Mouse (Mus musculus) macrophage (primary cell): Measurements from ENCODE around the gene Cdsn. TPM values are rescaled to one million over a fixed set of nuclear protein-coding genes. Genes with fewer than 3 reads are reported as not detected.

Experiments used
- polyA plus RNA-seq: library from polyadenylated mRNA; stranded (reverse); fragments of 250-400 nt; gene quantifications from 3 replicates; pipeline ENCODE4 v1.2.4, GENCODE M21; 2018; ENCODE audit warnings: inconsistent platforms

Gene Cdsn
- polyA plus RNA-seq, 1 experiment from 2014 or later = not detected

Other genes starting within 250 kb of the Cdsn start
- gene H2-Q1, start 231.7 kb upstream of the Cdsn start, polyA plus RNA-seq = not detected in 3 replicates
- gene H2-Q2, start 209.9 kb upstream of the Cdsn start, polyA plus RNA-seq = not detected in 3 replicates
- 54.4 to 151 TPM (median 62.1 TPM) in 3 replicates for gene H2-Q4, start 172.5 kb upstream of the Cdsn start, polyA plus RNA-seq
- 6.1 to 11.8 TPM (median 9.4 TPM) in 3 replicates for gene H2-Q6, start 127.3 kb upstream of the Cdsn start, polyA plus RNA-seq
- 9.6 to 18.4 TPM (median 13.1 TPM) in 3 replicates for gene H2-Q7, start 113.0 kb upstream of the Cdsn start, polyA plus RNA-seq
- 0.07 to 0.35 TPM in 2 of 3 replicates, not detected in the other for gene H2-Q10, start 82.0 kb upstream of the Cdsn start, polyA plus RNA-seq
- gene Pou5f1, start 46.1 kb upstream of the Cdsn start, polyA plus RNA-seq = not detected in 3 replicates
- gene Tcf19, start 35.3 kb upstream of the Cdsn start, polyA plus RNA-seq = 2.7 to 15.5 TPM (median 3.0 TPM) in 3 replicates
- 1.3 to 3.3 TPM (median 2.1 TPM) in 3 replicates for gene Cchcr1, start 35.0 kb upstream of the Cdsn start, polyA plus RNA-seq
- not detected in 3 replicates for gene Psors1c2, start 18.9 kb upstream of the Cdsn start, polyA plus RNA-seq
- not detected in 3 replicates for gene 2300002M23Rik, start 15.3 kb downstream of the Cdsn start, polyA plus RNA-seq
- not detected in 3 replicates for gene Sfta2, start 49.4 kb downstream of the Cdsn start, polyA plus RNA-seq
- gene Gm9573, start 74.5 kb downstream of the Cdsn start, polyA plus RNA-seq = not detected in 3 replicates
- gene Mucl3, start 91.6 kb downstream of the Cdsn start, polyA plus RNA-seq = not detected in 3 replicates
- 3.5 to 5.8 TPM (median 4.5 TPM) in 3 replicates for gene Vars2, start 115.5 kb downstream of the Cdsn start, polyA plus RNA-seq
- gene Gtf2h4, start 121.6 kb downstream of the Cdsn start, polyA plus RNA-seq = 6.2 to 17.0 TPM (median 10.0 TPM) in 3 replicates
- gene Ddr1, start 152.5 kb downstream of the Cdsn start, polyA plus RNA-seq = 0.27 to 0.42 TPM in 2 of 3 replicates, not detected in the other